Mouse (Mus musculus) erythroblast, embryonic 14.5 days (primary cell): Measurements from ENCODE around the gene Stat5a.

ENCODE experiments used
- GATA1 ChIP-seq: IDR thresholded peaks from 2 replicates; pipeline ENCODE4 v1.6.1; 2012; ENCODE audit warnings: low read length, inconsistent platforms, mixed read lengths
- TAL1 ChIP-seq: IDR thresholded peaks from 3 replicates; pipeline ENCODE4 v1.6.1; 2012; ENCODE audit warnings: low read length, inconsistent platforms, mixed read lengths

GRCm38 (mm10) chr11:100886188-100886740, 27.1 kb downstream of the Stat5a start:
- no peak for TF ChIP-seq TAL1
- no peak for TF ChIP-seq GATA1
